Mouse (Mus musculus) layer of hippocampus, adult 2 months (tissue): ENCODE measurements at regions not wholly inside any gene's neighbourhood (a gene's known extent, or its start where the extent isn't known, plus 50 kb on each side); places are given as distances from the start of the nearest gene placed in this dataset.

Experiments used
- DNase-seq, 2 experiments: peaks; one replicate each; pipeline ENCODE4 v3.0.0; 2022; ENCODE audit warnings: low spot score in 2 of 2
- H3K27ac ChIP-seq: fragments of 200-600 bp; 2 replicates; pipeline ENCODE4 v1.8.1; 2022
- H3K4me3 ChIP-seq: fragments of 200-600 bp; 2 replicates; pipeline ENCODE4 v1.8.1; 2022; ENCODE audit warnings: mild to moderate bottlenecking
- CTCF ChIP-seq: fragments of 200-600 bp; conservative IDR thresholded peaks from 2 replicates; pipeline ENCODE4 v1.8.1; 2022; ENCODE audit warnings: antibody characterized with exemption, mild to moderate bottlenecking, moderate library complexity

DNA sequence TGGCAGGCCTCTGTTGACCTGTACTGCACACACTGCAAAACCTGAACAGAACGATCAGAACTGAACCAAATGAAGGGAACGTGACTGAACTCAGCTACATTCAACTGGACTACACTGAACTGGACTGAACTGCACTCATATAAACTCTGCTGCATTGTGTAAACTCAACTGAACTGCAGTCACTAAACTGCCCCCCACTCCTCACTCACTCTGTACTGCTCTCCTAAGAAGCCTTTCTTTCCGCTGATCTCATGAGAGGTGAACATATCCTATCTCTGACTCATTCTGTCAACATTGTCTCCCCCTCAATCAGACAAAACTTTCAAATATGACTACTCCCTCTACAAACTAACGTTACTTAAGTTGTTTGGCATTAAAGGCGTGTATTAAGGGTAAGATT, 324.5 kb upstream of the Cdh9 start:
- no peak overlapping the region for H3K4me3 ChIP-seq

DNA sequence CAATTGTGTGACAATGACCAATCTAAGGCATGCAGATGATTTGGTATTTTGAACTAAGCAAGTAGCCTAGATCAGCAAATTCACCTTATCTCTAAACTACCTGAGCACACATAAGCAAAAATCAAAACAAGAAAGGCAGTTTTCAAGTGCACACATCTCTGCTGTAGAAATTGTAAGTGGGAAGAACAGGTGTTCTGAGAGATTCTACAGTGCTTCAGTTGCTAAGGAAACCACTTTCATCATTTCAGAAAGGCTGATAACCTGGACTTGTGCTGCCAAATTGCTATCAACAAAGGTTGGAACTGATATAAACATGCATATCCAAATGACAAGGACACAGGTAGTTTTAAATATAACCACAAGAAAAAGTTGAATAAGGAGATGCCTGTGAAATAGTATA, 322.4 kb upstream of the Cdh9 start:
- DNase-seq = no peak
- H3K27ac ChIP-seq = no peak overlapping the region
- no peak for TF ChIP-seq CTCF
- H3K4me3 ChIP-seq = no peak overlapping the region

More for the DNA sequence above, 324.5 kb upstream of the Cdh9 start:
- H3K27ac ChIP-seq = no peak overlapping the region
- no peak for DNase-seq
- no peak for TF ChIP-seq CTCF

DNA sequence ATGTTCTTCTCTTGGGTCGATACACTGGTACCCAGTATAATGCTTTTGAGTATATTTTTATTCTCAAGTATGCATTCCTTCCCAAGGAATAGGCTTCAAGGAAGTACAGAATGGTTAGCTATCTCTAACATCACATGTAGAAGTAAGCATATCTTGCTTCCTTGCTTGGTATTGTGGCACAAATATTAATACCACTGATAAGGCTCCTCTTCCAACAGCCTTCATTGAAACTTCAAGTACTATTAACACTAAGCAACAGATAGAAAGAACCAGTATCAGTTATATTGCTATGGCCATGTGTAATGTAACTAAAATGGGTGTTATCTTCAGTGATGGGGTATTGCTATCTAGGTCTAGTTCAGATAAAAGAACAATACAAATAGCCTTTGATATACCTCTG, 316.9 kb upstream of the Cdh9 start:
- DNase-seq = no peak
- H3K27ac ChIP-seq = no peak overlapping the region
- no peak overlapping the region for H3K4me3 ChIP-seq
- no peak for TF ChIP-seq CTCF

DNA sequence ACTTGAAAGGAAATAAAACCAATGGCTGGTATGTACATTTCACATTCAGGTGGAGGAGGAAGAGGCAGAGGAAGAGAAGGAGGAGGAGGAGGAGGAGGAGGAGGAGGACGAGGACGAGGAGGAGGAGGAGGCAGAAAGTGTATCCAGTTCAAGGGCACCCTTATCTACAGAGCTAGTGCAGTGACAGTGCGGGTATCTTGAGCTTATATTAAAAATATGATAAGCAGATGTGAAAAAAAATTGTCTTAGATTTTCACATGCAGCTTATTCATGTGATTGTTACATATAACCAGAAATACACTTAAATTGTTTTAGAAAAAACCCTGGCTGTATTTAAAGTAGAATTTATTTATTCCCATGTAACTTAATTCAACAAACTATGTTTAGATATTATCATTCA, 310.8 kb upstream of the Cdh9 start:
- no peak for DNase-seq
- H3K4me3 ChIP-seq = no peak overlapping the region
- TF ChIP-seq CTCF = no peak
- H3K27ac ChIP-seq = no peak overlapping the region

GRCm38 (mm10) chr15:16423019-16423418, 305.5 kb upstream of the Cdh9 start:
- no peak for DNase-seq
- no peak for TF ChIP-seq CTCF
- H3K4me3 ChIP-seq = no peak overlapping the region
- H3K27ac ChIP-seq = no peak overlapping the region

DNA sequence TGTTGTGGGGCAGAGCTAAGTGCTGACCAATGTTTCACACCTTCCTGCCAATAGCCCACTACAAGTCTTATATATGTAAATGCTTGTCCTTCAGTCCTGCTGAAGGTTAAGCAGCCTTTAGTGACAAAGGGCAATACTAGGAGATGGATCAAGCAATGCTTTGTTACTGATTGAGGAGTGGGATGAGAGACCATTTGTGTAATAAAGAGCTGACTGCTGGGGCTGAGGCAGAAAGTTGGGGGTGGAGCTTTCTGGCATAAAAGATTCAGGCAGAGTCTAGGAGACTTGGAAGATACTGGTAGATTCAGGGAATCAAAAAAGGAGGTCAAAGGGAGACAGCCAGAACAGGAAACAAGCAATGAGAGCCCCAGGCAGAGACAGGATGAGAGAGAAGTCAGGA, 281.9 kb upstream of the Cdh9 start:
- H3K4me3 ChIP-seq = no peak overlapping the region
- DNase-seq = no peak
- no peak overlapping the region for H3K27ac ChIP-seq
- no peak for TF ChIP-seq CTCF

DNA sequence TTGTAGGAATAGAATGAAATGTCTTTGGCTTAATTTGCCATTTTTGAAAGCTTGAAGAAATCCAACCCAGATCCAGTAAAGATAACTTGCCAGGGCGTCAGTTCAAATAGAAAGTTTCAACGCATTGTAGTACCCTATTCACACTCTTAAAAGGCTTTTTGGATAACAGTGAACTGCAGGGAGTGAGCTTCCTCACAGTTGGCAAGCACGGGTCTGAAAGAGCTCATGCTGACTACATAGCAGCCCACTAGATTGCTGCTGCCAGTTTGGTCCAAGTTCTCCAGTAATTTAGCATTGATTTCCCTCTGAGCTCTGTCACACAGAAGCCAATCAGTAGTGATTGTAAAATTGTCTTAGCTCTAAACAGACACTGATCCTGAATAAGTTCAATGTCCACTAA, 237.3 kb upstream of the Cdh9 start:
- H3K27ac ChIP-seq = no peak overlapping the region
- peak in 1 of 2 experiments; percentile 7 for DNase-seq

GRCm38 (mm10) chr15:16492871-16493270, 235.7 kb upstream of the Cdh9 start:
- DNase-seq = no peak
- Histone ChIP-seq H3K27ac (no peak overlapping the region), H3K4me3 (no peak overlapping the region)
- no peak for TF ChIP-seq CTCF

More for the DNA sequence above, 237.3 kb upstream of the Cdh9 start:
- no peak overlapping the region for H3K4me3 ChIP-seq
- no peak for TF ChIP-seq CTCF

DNA sequence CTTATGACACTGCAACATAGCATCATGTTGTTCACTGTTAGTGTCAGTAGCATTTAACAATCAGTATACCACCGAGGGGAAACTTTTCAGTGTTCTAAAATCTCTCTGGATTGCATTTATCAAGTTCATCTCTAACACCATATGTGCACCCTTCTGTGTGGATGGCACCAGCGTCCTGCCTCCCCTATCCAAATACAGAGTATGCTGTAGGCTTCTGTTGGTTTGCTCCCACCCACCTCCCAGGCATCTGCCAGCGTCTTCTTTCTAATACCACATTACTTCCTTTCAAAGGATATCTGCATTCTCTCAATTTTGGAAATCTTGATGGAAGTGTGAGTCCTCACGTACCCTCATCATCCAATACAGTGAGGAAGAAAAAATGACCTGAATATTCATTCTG, 208.0 kb upstream of the Cdh9 start:
- DNase-seq = peak; percentile 74 to 77
- no peak for TF ChIP-seq CTCF

DNA sequence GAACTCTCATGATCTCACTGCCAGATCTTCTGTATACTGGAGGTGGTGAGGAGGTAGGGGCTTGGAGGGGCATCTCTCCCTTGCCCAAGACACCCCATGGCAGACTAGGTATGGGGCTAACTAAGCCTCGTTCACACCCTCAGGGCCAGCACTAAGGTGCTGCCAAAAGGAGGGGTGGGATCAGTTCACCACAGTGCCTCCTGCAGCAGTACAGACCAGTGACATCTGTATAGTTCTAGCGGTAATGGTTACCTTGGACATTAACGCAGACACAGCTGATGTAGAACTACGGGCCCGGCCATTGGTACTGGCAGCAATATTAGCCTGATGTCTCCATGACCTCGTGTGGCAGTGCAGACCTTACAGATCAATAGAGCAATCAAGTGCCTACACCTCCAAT, 196.0 kb upstream of the Cdh9 start:
- TF ChIP-seq CTCF = no peak
- Histone ChIP-seq H3K4me3 (no peak overlapping the region), H3K27ac (no peak overlapping the region)
- no peak for DNase-seq

More for the DNA sequence above, 208.0 kb upstream of the Cdh9 start:
- H3K4me3 ChIP-seq = no peak overlapping the region
- H3K27ac ChIP-seq = peak overlapping the region; percentile 67

DNA sequence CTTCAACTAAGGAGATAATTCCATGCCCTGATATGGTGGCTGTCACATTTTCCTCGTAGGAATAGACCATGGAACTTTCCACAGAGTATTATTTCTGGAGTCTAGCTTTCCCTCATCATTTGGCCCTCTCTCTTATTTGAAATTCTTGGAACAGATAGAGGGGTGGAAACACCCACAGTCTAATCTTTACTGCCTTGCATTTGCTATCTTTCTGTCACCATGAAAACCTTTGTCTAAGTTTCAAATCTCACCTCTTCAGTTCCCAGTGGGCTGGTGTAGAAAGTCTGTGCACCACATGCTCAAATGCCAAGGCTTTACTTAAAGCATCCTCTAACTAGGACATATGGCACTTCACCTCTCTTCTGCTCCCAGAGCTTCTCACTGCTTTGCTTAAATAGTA, 187.3 kb upstream of the Cdh9 start:
- TF ChIP-seq CTCF = no peak
- Histone ChIP-seq H3K4me3 (no peak overlapping the region), H3K27ac (peak overlapping the region; percentile 4; the same call in 1 of the 2 replicates)
- no peak for DNase-seq

DNA sequence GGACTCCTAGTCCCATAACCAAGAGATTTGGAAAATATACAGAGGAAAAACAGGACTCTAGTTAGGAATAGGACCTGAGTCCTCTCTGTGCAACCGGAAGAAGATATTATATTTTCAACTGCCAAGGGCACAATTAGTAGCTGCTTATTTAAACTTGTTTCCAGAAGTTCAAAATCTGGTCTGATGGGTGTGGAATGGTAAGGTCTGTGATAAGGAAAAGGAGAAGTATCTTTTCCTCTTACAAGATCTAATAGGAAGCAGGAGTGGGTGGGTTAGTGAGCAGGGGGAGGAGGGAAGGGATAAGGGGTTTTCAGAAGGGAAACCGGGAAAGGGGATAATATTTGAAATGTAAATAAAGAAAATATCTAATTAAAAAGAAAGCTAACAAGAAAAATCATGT, 173.4 kb upstream of the Cdh9 start:
- H3K27ac ChIP-seq = no peak overlapping the region
- TF ChIP-seq CTCF = no peak
- DNase-seq = no peak
- no peak overlapping the region for H3K4me3 ChIP-seq

GRCm38 (mm10) chr15:16556338-16556737, 172.2 kb upstream of the Cdh9 start:
- DNase-seq = no peak
- TF ChIP-seq CTCF = no peak
- no peak overlapping the region for H3K4me3 ChIP-seq
- no peak overlapping the region for H3K27ac ChIP-seq

DNA sequence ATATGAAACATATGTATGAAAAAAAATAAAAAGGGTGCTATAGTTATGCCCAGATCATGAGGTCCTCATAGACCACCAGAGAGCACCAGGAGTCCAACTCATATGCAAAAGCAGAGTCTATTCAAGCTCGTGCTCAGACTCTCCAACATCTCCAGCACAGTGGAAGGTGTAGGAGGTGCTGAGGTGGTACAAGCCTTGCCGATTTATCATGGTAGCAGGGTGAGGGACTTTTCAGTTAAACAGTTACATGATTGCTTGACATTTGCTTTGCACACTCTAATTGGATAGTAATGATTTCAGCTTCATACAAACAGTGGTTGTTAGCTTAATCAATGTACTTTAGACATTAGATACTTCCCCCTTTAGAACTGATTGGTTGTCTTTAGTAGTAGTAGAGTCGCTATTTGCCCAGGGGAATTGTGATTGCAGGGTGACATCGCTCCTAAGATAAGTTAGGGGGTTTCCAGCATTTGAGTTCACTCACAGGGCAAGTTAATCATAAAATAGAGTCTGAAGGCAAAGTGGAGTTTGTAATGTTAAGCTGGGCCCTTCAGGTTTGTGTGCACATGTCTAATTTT, 162.3 kb upstream of the Cdh9 start:
- no peak overlapping the region for H3K27ac ChIP-seq
- no peak overlapping the region for H3K4me3 ChIP-seq
- no peak for DNase-seq
- no peak for TF ChIP-seq CTCF

DNA sequence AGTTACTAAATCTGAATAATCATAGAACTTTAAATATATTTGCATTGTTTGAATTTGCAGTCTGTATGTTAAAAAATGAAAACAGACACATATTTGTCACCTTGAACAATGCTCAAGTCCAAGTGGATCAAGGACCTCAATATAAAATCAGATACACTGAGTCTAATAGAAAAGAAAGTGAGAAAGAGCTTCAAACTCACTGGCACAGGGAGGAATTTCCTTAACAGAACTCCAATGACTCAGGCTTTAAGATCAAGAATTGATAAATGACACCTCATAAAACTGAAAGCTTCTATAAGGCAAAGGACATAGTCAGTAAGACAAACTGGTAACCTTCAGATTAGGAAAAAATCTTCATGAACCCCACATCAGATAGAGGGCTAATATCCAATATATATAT, 161.8 kb upstream of the Cdh9 start:
- no peak for DNase-seq
- no peak for TF ChIP-seq CTCF
- no peak overlapping the region for H3K4me3 ChIP-seq
- no peak overlapping the region for H3K27ac ChIP-seq
